Mouse (Mus musculus) midbrain, embryonic 15.5 days (tissue): ENCODE measurements around the gene Pcgf5. TPM values are rescaled to one million over a fixed set of nuclear protein-coding genes. Genes with fewer than 3 reads are reported as not detected.
"Not testable (repeated sequence)": the region's sequence is repeated elsewhere in the genome, so short reads cannot be mapped to it uniquely, and the experiment has no call there.

Experiments
- ATAC-seq: fragments of 200-750 bp; cut with Nextera tagmentation; replicated peaks from 2 replicates; pipeline ENCODE4 v1.8.0; 2017; ENCODE audit warnings: moderate TSS enrichment
- H3K27ac ChIP-seq: fragments of 300-500 bp; sonication (generic); 2 replicates; pipeline ENCODE4 v1.5.1; 2015; ENCODE audit warnings: mild to moderate bottlenecking, inconsistent platforms
- H3K27me3 ChIP-seq: fragments of 300-500 bp; sonication (generic); replicated peaks from 2 replicates; pipeline ENCODE4 v1.6.1; 2015; ENCODE audit warnings: inconsistent platforms
- H3K36me3 ChIP-seq: fragments of 300-500 bp; sonication (generic); replicated peaks from 2 replicates; pipeline ENCODE4 v1.6.1; 2015; ENCODE audit warnings: inconsistent platforms
- H3K4me1 ChIP-seq: fragments of 300-500 bp; sonication (generic); 2 replicates; pipeline ENCODE4 v1.6.1; 2015; ENCODE audit warnings: inconsistent platforms
- H3K4me2 ChIP-seq: fragments of 300-500 bp; sonication (generic); 2 replicates; pipeline ENCODE4 v1.6.1; 2015; ENCODE audit warnings: inconsistent platforms, mild to moderate bottlenecking, moderate library complexity
- H3K4me3 ChIP-seq: fragments of 300-500 bp; sonication (generic); 2 replicates; pipeline ENCODE4 v1.5.1; 2015; ENCODE audit warnings: mild to moderate bottlenecking, inconsistent platforms
- H3K9ac ChIP-seq: fragments of 300-500 bp; sonication (generic); 2 replicates; pipeline ENCODE4 v1.6.1; 2015; ENCODE audit warnings: mild to moderate bottlenecking, inconsistent platforms
- H3K9me3 ChIP-seq: fragments of 300-500 bp; sonication (generic); 2 replicates; pipeline ENCODE4 v1.6.1; 2016; ENCODE audit warnings: inconsistent platforms
- WGBS: fragments of 180-500 bp; shearing (Covaris S2); methylation state at CpG from one replicate; pipeline ENCODE4 v1.1.7; 2015; ENCODE audit warnings: mixed read lengths; 5-methylcytosine and 5-hydroxymethylcytosine counted together
- polyA plus RNA-seq: library from polyadenylated mRNA; unstranded; fragments of >200 nt; fragmentation: Nextera tagmentation; extraction: Ambion mirVana; gene quantifications from 2 replicates; pipeline ENCODE4 v1.2.1, GENCODE M21; 2015

The Pcgf5 gene
- polyA plus RNA-seq, 1 experiment from 2014 or later = 8.4 TPM

GRCm38 (mm10) chr19:36451731-36452130 is 103.6 kb downstream of the Pcgf5 start:
- H3K9ac ChIP-seq = no peak overlapping the region
- H3K36me3 ChIP-seq = no peaks in the 10 kb centered on the region
- no peak overlapping the region for H3K4me3 ChIP-seq
- 75% methylated on average over 5 of the region's 5 CpGs for WGBS
- H3K4me1 ChIP-seq = no peaks in the 10 kb centered on the region
- H3K27ac ChIP-seq = no peak overlapping the region
- no peaks in the 10 kb centered on the region for H3K27me3 ChIP-seq
- H3K9me3 ChIP-seq = no peaks in the 10 kb centered on the region
- no peak overlapping the region for H3K4me2 ChIP-seq
- no peak for ATAC-seq

- H3K36me3 ChIP-seq, H3K27ac ChIP-seq, H3K4me2 ChIP-seq, H3K4me1 ChIP-seq, ATAC-seq, H3K9ac ChIP-seq, H3K9me3 ChIP-seq, H3K27me3 ChIP-seq, H3K4me3 ChIP-seq: not testable (repeated sequence)
- WGBS = 91% methylated on average over 3 of the region's 3 CpGs
Observed at GRCm38 (mm10) chr19:36452210-36452609, 104.1 kb downstream of the Pcgf5 start.

DNA sequence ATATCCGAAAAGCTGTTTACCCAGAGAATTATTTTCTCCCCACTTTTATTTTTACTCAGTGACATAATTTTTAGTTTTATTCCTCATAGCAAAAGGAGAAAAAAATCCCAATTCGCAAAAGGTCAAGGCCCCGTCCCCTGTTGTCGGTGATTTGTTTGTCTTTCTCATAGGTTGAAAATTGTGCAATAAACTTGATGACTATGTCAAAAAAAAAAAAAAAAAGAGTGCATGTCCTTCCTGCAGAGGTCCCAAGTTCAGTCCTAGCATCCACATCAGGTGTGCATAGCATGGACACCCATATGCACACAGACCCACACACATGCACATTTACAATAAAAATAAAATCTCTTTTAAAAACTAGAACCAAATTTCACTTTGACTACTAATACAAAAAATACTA is 105.3 kb downstream of the Pcgf5 start:
- WGBS = 85% methylated on average over 4 of the region's 4 CpGs
- Histone ChIP-seq H3K4me1 (no peaks in the 10 kb centered on the region), H3K27ac (no peak overlapping the region), H3K4me2 (no peak overlapping the region), H3K27me3 (no peaks in the 10 kb centered on the region), H3K9ac (no peak overlapping the region), H3K36me3 (no peaks in the 10 kb centered on the region), H3K4me3 (no peak overlapping the region), H3K9me3 (no peaks in the 10 kb centered on the region)
- ATAC-seq = no peak

DNA sequence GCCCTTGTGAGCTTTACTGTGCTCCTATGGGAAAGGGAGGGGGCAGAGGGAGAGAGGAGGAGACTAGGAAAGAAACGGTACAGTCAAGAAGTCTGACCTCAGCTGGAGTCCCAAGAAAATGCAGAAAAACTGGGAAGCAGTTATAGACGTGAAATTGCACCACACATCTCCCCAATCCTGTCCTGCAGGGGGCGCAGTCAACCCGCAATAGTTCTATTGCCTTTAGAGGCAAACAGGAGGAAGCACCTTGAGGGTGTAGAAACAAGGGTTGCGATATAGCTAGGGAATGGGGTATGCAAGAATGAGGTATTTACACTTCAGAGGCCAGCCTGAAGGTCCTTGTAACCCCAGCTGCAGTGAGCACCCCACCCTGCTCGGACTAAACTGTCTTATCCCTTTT is 122.0 kb downstream of the Pcgf5 start:
- ATAC-seq = no peak
- Histone ChIP-seq H3K9me3 (no peaks in the 10 kb centered on the region), H3K27ac (no peak overlapping the region), H3K9ac (no peak overlapping the region), H3K4me1 (no peaks in the 10 kb centered on the region), H3K4me3 (no peak overlapping the region), H3K27me3 (no peaks in the 10 kb centered on the region), H3K36me3 (no peaks in the 10 kb centered on the region), H3K4me2 (no peak overlapping the region)
- WGBS = 22% methylated on average over 6 of the region's 6 CpGs

DNA sequence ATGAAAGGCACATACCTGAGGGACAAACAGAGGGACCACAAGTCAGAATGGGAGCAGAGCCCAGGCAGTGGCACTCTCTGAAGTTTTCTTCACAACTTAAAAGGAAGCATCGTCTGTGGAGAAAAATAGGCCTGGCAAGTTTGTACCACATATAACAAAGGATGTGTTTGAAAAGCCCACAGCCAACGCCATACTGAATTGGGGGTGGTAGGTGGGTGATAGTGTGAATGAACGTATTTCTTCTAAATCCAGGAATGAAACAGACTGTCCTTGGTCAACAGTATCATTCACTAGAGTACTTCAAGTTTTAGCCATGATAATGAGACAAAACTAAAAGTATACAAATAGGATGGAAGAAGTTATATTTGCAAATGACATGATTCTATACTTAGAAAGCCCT is 123.2 kb downstream of the Pcgf5 start:
- no peaks in the 10 kb centered on the region for H3K36me3 ChIP-seq
- no peaks in the 10 kb centered on the region for H3K4me1 ChIP-seq
- H3K9ac ChIP-seq = no peak overlapping the region
- ATAC-seq = no peak
- 83% methylated on average over 3 of the region's 3 CpGs for WGBS
- H3K27me3 ChIP-seq = no peaks in the 10 kb centered on the region
- no peak overlapping the region for H3K27ac ChIP-seq
- no peaks in the 10 kb centered on the region for H3K9me3 ChIP-seq
- no peak overlapping the region for H3K4me2 ChIP-seq
- no peak overlapping the region for H3K4me3 ChIP-seq

- Histone ChIP-seq H3K27me3 (no peaks in the 10 kb centered on the region), H3K4me2 (no peak overlapping the region), H3K4me1 (no peaks in the 10 kb centered on the region), H3K4me3 (no peak overlapping the region), H3K36me3 (no peaks in the 10 kb centered on the region), H3K9me3 (no peaks in the 10 kb centered on the region), H3K27ac (no peak overlapping the region), H3K9ac (no peak overlapping the region)
- WGBS = 93% methylated on average over 4 of the region's 4 CpGs
- ATAC-seq = no peak
Observed at GRCm38 (mm10) chr19:36476596-36476995, 128.5 kb downstream of the Pcgf5 start.

GRCm38 (mm10) chr19:36477151-36477550 is 129.0 kb downstream of the Pcgf5 start:
- H3K4me2 ChIP-seq = no peak overlapping the region
- H3K9me3 ChIP-seq = no peaks in the 10 kb centered on the region
- no peak overlapping the region for H3K27ac ChIP-seq
- no peaks in the 10 kb centered on the region for H3K36me3 ChIP-seq
- no peak overlapping the region for H3K4me3 ChIP-seq
- WGBS = 65% methylated on average over 9 of the region's 9 CpGs
- H3K27me3 ChIP-seq = no peaks in the 10 kb centered on the region
- no peaks in the 10 kb centered on the region for H3K4me1 ChIP-seq
- ATAC-seq = no peak
- H3K9ac ChIP-seq = no peak overlapping the region

DNA sequence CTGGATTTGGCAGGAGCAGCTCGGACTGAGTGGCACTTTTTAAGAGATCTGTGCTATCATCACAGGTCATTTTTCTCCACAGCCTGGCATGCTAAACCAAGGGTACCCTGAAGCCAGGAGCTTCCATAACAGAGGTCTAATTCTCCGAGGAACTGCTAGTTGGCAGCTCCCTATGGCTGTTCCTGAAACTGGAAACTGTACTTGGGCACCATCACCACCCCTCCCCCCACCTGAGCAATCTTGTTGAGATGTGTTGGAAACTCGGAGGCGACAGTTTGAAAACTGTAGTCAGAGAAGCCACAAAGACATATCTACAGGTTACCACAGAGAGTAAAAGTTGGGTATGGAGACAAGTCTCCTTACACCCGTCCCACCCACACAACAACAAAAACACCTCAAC is 129.6 kb downstream of the Pcgf5 start:
- no peaks in the 10 kb centered on the region for H3K4me1 ChIP-seq
- no peak overlapping the region for H3K4me3 ChIP-seq
- no peaks in the 10 kb centered on the region for H3K27me3 ChIP-seq
- H3K36me3 ChIP-seq = no peaks in the 10 kb centered on the region
- no peak overlapping the region for H3K27ac ChIP-seq
- H3K4me2 ChIP-seq = no peak overlapping the region
- 85% methylated on average over 5 of the region's 5 CpGs for WGBS
- H3K9ac ChIP-seq = no peak overlapping the region
- no peak for ATAC-seq
- H3K9me3 ChIP-seq = no peaks in the 10 kb centered on the region

DNA sequence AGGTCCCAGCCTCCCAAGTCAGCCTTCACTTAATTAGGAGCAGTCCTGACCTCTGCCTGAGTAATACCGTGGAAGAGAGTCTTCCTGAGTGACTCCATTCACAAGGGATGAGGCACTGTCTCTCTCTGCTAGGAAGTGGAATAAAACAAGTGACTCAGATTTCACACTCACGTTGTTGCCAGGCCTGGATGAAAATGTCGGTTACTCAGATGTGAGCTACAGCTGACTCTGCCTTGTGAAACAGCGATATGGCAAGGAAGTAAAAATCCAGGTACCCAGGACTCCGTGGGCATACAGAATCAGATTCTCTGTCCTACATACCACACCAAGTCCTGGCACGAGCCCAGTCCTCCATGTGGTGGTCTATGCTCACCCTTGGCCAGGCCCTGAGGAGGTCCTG is 142.8 kb downstream of the Pcgf5 start:
- H3K4me1 ChIP-seq = no peaks in the 10 kb centered on the region
- H3K27me3 ChIP-seq = no peaks in the 10 kb centered on the region
- ATAC-seq = no peak
- H3K4me2 ChIP-seq = no peak overlapping the region
- no peak overlapping the region for H3K9ac ChIP-seq
- no peaks in the 10 kb centered on the region for H3K9me3 ChIP-seq
- H3K27ac ChIP-seq = no peak overlapping the region
- H3K4me3 ChIP-seq = no peak overlapping the region
- H3K36me3 ChIP-seq = no peaks in the 10 kb centered on the region
- WGBS = 87% methylated on average over 6 of the region's 6 CpGs

GRCm38 (mm10) chr19:36495555-36495954 is 147.4 kb downstream of the Pcgf5 start:
- Histone ChIP-seq H3K4me2 (no peak overlapping the region), H3K27me3 (no peaks in the 10 kb centered on the region), H3K9ac (no peak overlapping the region), H3K9me3 (no peaks in the 10 kb centered on the region), H3K27ac (no peak overlapping the region), H3K4me1 (no peaks in the 10 kb centered on the region), H3K4me3 (no peak overlapping the region), H3K36me3 (no peaks in the 10 kb centered on the region)
- 73% methylated on average over 3 of the region's 3 CpGs for WGBS
- no peak for ATAC-seq

- Histone ChIP-seq H3K9me3 (no peaks in the 10 kb centered on the region), H3K27ac (no peak overlapping the region), H3K36me3 (no peaks in the 10 kb centered on the region), H3K27me3 (no peaks in the 10 kb centered on the region), H3K4me1 (no peaks in the 10 kb centered on the region), H3K4me2 (no peak overlapping the region), H3K9ac (no peak overlapping the region), H3K4me3 (no peak overlapping the region)
- ATAC-seq = no peak
- WGBS = 84% methylated on average over 4 of the region's 4 CpGs
Observed at GRCm38 (mm10) chr19:36496532-36496931, 148.4 kb downstream of the Pcgf5 start.

DNA sequence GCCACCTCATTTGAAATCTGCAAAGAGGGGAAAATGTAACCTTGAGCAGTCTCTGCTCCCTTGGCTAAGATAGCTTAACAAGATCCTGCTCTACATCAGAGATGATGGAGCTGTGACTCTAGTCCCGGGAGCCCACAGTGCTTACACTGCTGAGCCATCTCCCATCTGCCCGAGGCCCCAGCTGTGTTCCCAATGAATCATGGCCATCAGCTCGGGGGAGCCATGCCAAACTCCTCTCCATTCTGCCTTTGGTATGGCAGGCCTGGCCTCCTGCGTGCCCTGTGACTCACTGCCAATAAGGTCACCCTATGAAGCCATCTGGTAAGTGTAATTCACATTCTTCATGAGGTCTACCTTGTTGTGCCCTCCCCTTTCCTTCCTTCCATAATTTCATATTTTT is 149.0 kb downstream of the Pcgf5 start:
- Histone ChIP-seq H3K36me3 (no peaks in the 10 kb centered on the region), H3K9ac (no peak overlapping the region), H3K9me3 (no peaks in the 10 kb centered on the region), H3K27me3 (no peaks in the 10 kb centered on the region), H3K27ac (no peak overlapping the region), H3K4me3 (no peak overlapping the region), H3K4me1 (no peaks in the 10 kb centered on the region), H3K4me2 (no peak overlapping the region)
- 78% methylated on average over 4 of the region's 4 CpGs for WGBS
- ATAC-seq = no peak

- H3K27me3 ChIP-seq = no peaks in the 10 kb centered on the region
- no peaks in the 10 kb centered on the region for H3K4me1 ChIP-seq
- no peak overlapping the region for H3K4me2 ChIP-seq
- no peak for ATAC-seq
- H3K36me3 ChIP-seq = no peaks in the 10 kb centered on the region
- no peaks in the 10 kb centered on the region for H3K9me3 ChIP-seq
- H3K4me3 ChIP-seq = no peak overlapping the region
- H3K27ac ChIP-seq = no peak overlapping the region
- H3K9ac ChIP-seq = no peak overlapping the region
- WGBS = 75% methylated on average over 5 of the region's 5 CpGs
Observed at GRCm38 (mm10) chr19:36497744-36498143, 149.6 kb downstream of the Pcgf5 start.

GRCm38 (mm10) chr19:36504716-36505115 is 156.6 kb downstream of the Pcgf5 start:
- Histone ChIP-seq H3K9ac (no peak overlapping the region), H3K9me3 (no peaks in the 10 kb centered on the region), H3K27ac (no peak overlapping the region), H3K36me3 (no peaks in the 10 kb centered on the region), H3K4me1 (no peaks in the 10 kb centered on the region), H3K27me3 (no peaks in the 10 kb centered on the region), H3K4me3 (no peak overlapping the region), H3K4me2 (no peak overlapping the region)
- no peak for ATAC-seq
- 91% methylated on average over 2 of the region's 2 CpGs for WGBS
